Mouse (Mus musculus) lung, postnatal 36 days (tissue): ENCODE measurements around the gene Glt8d2.
"Not testable (repeated sequence)": the region's sequence is repeated elsewhere in the genome, so short reads cannot be mapped to it uniquely, and the experiment has no call there.

Experiments used
- DNase-seq: peaks from one replicate; pipeline ENCODE4 v3.0.0; 2022; ENCODE audit warnings: mixed read lengths

The Glt8d2 gene

GRCm38 (mm10) chr10:82641481-82641880, 49.0 kb downstream of the Glt8d2 start:
- no peak for DNase-seq

DNA sequence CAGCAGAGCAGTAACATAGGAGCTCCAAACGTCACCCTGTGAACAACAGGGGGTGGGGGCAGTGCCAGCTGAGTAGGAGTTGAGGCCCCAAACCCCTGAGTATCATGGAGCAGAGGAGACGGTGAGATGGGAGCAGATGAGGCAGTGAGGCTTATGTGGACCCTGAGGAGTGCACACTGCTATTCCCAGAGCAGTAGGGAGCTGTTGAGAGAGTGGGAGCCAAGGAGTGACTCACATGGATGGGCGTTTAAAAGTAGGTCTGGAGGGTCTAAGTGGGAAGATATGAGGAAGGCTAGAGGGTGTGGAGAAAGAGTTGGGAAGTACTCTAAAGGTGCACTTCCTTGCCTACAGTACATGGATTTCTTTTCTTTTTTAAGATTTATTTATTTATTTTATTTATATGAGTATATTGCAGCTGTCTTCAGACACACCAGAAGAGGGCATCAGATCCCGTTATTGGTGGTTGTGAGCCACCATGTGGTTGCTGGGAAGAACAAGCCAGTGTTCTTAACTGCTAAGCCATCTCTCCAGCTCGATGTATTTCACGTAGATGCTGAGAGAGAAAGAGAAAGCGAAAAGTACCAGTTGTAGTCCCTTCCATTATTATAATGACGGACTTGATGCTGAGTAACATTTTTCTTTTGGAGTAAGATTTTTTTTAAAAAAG, 51.3 kb downstream of the Glt8d2 start:
- DNase-seq, result no peak

DNA sequence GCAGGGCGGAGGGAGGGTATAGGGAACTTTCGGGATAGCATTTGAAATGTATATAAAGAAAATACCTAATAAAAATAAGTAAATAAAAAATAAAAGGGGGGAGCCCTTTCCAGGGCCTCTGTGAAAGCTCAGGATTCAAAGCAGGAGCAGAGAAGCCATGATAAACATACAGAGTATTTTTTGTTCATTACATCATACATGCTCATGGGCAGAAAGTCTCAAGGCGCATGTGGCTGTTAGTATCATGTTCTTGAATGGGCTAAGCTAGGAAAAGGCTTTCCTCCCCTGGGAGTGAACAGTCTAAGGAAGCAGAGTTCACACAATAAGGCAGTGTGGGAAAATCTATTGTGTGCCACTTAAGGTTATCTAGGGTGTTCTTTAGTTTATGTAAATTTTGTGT, 54.1 kb downstream of the Glt8d2 start:
- no peak for DNase-seq

- no peak for DNase-seq
Observed at GRCm38 (mm10) chr10:82634348-82634747, 56.1 kb downstream of the Glt8d2 start.

DNA sequence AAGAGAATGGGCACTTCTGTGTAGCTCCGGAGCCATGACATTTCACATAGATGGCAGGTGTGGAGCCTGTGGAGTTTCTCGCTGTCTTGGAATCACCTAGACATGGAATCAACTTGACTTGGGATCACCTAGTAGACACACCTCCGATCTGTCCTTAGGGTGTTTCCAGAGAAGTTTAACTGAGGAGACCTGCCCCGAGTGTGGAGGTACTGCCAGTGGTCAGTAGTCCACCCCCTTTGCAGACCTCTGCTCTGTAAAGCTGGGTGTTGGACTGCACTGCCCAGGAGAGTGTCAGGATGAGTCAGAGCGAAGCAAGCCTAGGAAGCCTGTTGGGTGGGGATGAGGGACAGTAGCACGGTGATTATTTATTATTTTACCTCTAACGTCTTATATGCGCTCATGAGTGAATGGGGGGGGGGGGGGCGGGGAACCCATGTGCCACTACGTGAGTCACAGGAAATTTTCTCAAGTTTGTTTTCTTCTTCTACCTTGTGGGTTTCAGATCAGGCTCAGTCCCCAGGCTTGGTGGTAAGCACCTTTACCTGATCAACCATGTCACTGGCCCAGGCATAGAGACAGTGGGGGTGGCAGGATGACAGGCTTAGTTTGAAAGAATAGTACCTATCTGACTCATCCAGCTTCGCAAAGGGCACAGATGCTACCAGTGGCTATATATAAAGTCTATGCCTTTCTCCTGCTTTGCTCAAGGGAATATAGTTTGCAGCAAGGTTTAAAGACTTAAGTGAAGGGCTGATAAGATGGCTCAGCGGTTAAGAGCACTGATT, 57.8 kb downstream of the Glt8d2 start:
- no peak for DNase-seq

- DNase-seq, result no peak
Observed at GRCm38 (mm10) chr10:82631133-82631532, 59.3 kb downstream of the Glt8d2 start.

DNA sequence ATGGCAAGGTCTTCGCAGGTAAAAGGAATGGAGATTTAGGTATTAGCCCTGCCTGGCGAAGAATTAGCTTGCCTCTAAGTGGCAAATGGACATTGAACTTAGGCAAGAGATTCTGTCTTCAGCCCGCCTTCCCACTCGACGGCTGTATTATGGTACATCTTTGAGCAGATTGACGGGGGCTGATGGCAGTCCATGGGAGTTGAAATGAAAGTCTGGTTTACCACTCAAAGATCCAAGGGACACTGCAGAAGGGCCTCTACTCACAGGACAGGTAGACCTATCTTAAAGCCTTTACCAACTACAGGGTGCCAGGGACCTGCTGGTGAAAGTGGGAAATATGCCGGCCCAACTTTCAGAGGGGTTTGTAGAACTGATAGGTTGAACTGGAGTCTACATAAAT, 60.0 kb downstream of the Glt8d2 start:
- no peak for DNase-seq

DNA sequence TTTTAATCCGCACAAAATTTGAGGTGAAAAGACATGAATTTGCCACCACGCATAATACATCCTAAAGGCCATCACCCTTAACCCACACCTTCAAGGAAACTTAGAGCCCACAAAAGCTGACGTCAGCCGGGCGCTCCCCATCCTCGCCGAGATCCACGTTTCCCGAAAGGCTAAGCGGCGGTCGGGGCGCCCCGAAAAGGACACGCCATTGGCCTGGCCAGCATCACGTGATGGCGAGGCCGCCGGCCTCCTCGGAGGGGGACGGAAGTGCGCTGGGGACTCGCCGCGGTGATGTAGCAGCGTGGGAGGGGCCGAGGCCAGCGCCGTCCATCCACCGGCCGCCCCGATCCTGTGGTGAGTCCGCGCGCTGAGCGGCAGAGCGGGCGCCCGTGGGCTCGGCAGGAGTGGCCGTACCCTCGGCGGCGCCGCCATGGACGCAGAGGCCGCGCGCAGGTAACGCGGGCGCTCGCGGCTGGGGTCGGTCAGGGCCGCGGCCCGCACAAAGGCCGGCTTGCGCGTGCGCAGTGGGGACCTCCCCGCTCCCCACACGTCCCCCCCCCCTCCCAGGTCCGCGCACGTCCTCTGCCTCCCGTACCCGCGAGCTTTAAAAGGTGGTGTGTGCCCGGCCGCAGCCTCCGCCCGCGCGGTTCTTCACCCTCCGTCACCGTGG, 60.7 kb downstream of the Glt8d2 start, which contains the start of gene Tdg:
Gene Tdg, plus strand, starts transcription at position 243 of the 670 bp plus-strand sequence.
- DNase-seq, result peak; percentile 94

- DNase-seq, result peak; percentile 23
Observed at GRCm38 (mm10) chr10:82629111-82629585, 61.3 kb downstream of the Glt8d2 start.

GRCm38 (mm10) chr10:82623553-82623932, 66.9 kb downstream of the Glt8d2 start:
- not testable (repeated sequence) for DNase-seq

DNA sequence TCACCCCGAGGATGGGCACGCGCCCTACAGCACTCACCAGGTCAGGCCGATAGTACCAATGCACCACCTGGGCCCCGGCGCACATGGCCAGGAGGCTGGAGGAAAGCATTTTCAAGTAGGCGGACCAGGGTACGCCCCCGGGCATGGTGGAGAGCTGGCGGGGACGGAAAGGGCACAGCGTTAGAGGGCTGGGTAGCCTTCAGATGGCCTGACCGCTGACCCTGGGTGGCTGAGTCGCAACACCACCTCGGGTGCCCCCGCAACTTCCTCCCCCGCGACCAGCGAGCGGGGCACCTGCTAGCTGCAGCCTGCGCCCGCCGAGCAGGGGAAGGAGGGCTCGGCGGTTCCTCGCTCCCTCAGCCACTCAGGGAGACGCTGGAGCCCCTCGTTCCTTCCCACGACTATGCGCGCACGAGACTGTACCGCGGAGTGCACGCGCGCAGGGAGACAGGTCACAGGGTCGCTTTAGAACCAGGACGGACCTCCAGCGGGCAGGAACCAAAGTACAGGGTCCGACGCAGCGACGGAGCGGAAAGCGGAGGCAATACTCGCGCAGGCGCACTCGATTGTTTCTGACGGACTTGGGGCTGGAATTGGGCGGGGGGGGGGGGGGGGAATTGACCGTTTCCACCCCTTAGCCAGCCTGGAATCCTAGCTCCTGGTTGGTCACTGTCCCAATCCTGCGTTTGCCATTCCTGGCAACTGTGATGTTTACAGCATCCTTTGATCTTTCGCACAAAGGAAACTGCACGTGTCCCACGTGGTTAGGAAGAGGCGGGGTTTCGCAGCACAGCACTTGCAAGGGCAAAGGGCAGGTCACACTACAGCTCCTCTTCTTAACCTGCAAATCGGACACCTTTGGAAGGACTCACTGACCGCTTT, 67.5 kb downstream of the Glt8d2 start, which contains the start of gene 1190007I07Rik:
Gene 1190007I07Rik, minus strand, starts transcription at position 558 of the 882 bp plus-strand sequence.
- peak; percentile 92 for DNase-seq

DNA sequence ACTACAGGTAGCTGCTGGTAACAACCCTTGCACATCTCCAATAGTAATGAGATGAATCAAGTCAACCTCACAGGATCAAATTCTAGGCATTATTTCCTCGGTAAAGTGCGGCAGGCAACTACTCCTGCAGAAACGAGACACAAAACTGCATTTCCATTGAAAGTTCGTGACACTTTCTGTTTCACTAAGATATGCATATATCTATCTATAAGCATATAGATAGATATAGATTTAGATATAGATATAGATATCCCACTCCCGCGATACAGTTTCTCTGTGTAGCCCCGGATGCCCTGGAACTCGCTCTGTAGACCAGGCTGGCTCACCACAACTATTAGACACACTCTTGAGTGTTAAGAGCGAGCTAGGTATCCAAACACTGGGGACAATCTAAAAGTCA, 68.2 kb downstream of the Glt8d2 start:
- no peak for DNase-seq
